Mouse (Mus musculus): Measurements from ENCODE around the gene Pgghg. TPM values are rescaled to one million over a fixed set of nuclear protein-coding genes. Genes with fewer than 3 reads are reported as not detected.
A peak's percentile ranks its signal among the peaks of the same experiment; 100 is the strongest.

Gene Pgghg
- total RNA-seq (2012; rRNA removed): 3.0 and 3.2 TPM in 2 replicates
- 1 to 10 TPM in 1 of 2 experiments, not detected in 1; 7.2 TPM for polyA plus RNA-seq (2012; ENCODE audit: insufficient read depth in 1 of 2, insufficient read length in 2 of 2, low read depth in 1 of 2, low replicate concordance in 2 of 2, missing spikeins in 1 of 2)

DNA sequence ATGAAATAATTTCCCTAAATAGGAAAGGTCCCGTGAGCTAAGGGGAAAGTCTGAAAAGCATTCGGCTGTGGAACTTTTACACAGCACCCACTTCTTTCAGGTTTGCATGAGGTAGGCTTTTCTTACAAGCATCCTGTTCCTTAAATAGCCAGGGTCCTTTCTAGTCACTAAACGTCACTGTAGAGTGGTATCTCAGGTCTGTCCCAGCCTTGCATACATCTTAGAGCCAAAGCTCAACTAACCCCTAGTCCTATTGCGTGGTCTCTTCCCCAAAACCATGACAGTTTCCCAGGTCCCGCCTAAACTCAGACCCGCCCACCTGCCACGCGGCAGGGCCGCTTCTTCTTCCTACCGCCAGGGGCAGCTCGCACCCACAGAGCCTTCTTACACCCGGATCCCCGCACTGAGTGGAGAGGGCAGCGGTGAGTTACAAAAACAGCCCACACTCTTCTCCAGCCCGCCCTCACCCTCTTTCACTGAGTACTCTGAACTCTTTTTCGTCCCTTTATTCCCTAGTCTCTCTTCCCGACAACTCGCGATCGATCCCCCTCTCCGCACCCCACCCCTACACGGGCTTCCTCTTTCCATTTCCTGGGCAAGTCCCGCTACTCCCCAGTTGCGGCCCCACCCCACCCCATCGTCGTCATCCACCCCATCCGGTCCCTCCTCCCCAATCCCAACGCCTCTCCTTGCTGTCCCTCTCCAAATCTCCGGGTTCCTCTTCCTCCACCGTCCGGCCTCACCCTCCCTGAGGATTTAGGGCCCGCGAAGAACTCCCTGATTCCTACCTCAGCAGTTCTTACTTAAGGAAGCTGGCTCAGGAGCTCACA lies at the start of gene Pgghg:
Gene Pgghg (plus strand): TSS at position 170 of the 830 bp plus-strand sequence.
- Histone ChIP-seq H3K9ac (ENCODE audit: control insufficient read depth, low read depth, low read length, poor library complexity, severe bottlenecking) (peak within 1 kb of the TSS; percentile 91), H3K9me3 (replicated peaks; ENCODE audit: insufficient read depth, low read length) (no peaks in the 10 kb centered on the region), H3K4me3 (ENCODE audit: control insufficient read depth in 1 of 2, insufficient read depth in 1 of 2, low read depth in 2 of 2, low read length in 2 of 2) (peak within 1 kb of the TSS; percentile 70 to 75), H3K36me3 (ENCODE audit: control insufficient read depth in 1 of 2, insufficient read depth in 2 of 2, low read length in 2 of 2) (peaks cover 0 to 10% of the 10 kb centered on the region in 2 experiments; a peak in 2 of 4 replicates), H3K79me2 (ENCODE audit: control insufficient read depth, insufficient read depth, low read length, poor library complexity) (peaks cover 1% of the 10 kb centered on the region; the same call in 1 of the 2 replicates), H3K27ac (ENCODE audit: control insufficient read depth, low read depth, low read length) (peak within 1 kb of the TSS; percentile 94), H3K27me3 (ENCODE audit: control insufficient read depth in 1 of 2, insufficient read depth in 2 of 2, low read length in 2 of 2) (peaks cover 3 to 6% of the 10 kb centered on the region in 2 experiments), H3K4me1 (ENCODE audit: control insufficient read depth in 1 of 2, insufficient read depth in 2 of 2, low read length in 2 of 2) (peaks cover 8 to 14% of the 10 kb centered on the region in 2 experiments)
- peak; percentile 95 for DNase-seq (ENCODE audit: low read depth, low spot score)
- peak; percentile 51; the same call in 1 of the 2 replicates for TF ChIP-seq ELF1 (IDR thresholded peaks at IDR 0.05; ENCODE audit: low read depth, low read length)
- TF ChIP-seq BHLHE40 (IDR thresholded peaks at IDR 0.05; ENCODE audit: borderline replicate concordance, low read depth, low read length): no peak
- TF ChIP-seq MEF2A (IDR thresholded peaks at IDR 0.05; ENCODE audit: extremely low read depth, insufficient replicate concordance, low read depth, low read length, poor library complexity, severe bottlenecking): no peak
- no peak for TF ChIP-seq ZC3H11A (IDR thresholded peaks at IDR 0.05; ENCODE audit: low read depth, low read length)
- no peak for TF ChIP-seq CHD2 (IDR thresholded peaks at IDR 0.05; ENCODE audit: low read length)
- TF ChIP-seq ETS1 (IDR thresholded peaks at IDR 0.05; ENCODE audit: low read depth, low read length): 0 out of 2 replicates have a peak, but pooled peaks have one; percentile 6
- peak; percentile 78 to 96; a peak in 3 of 4 replicates for TF ChIP-seq POLR2A (IDR thresholded peaks at IDR 0.05; ENCODE audit: control insufficient read depth in 1 of 2, insufficient read depth in 1 of 2, low read depth in 1 of 2, low read length in 2 of 2, poor library complexity in 1 of 2)
- TF ChIP-seq MYC (IDR thresholded peaks at IDR 0.05; ENCODE audit: low read depth, low read length): peak; percentile 97
- TF ChIP-seq NRF1 (IDR thresholded peaks at IDR 0.05; ENCODE audit: insufficient read depth, low read depth, low read length, poor library complexity, severe bottlenecking): no peak
- peak; percentile 87 for TF ChIP-seq NELFE (IDR thresholded peaks at IDR 0.05; ENCODE audit: low read depth, low read length)
- TF ChIP-seq MAX (IDR thresholded peaks at IDR 0.05; ENCODE audit: low read length): peak; percentile 93
- peak; percentile 22; the same call in 1 of the 2 replicates for TF ChIP-seq SMC3 (IDR thresholded peaks at IDR 0.05; ENCODE audit: low read depth, low read length)
- TF ChIP-seq UBTF (IDR thresholded peaks at IDR 0.05; ENCODE audit: borderline replicate concordance, insufficient read depth, low read depth, low read length): no peak
- peak; percentile 14; the same call in 1 of the 2 replicates for TF ChIP-seq RAD21 (IDR thresholded peaks at IDR 0.05; ENCODE audit: low read depth, low read length)
- peak; percentile 61; the same call in 1 of the 2 replicates for TF ChIP-seq POLR2AphosphoS2 (IDR thresholded peaks at IDR 0.05; ENCODE audit: low read length)
- no peak for TF ChIP-seq TAL1 (IDR thresholded peaks at IDR 0.05; ENCODE audit: low read length)
- TF ChIP-seq ZMIZ1 (IDR thresholded peaks at IDR 0.05; ENCODE audit: low read depth, low read length): peak; percentile 51; the same call in 1 of the 2 replicates
- TF ChIP-seq KAT2A (conservative IDR thresholded peaks at IDR 0.05; ENCODE audit: low read depth, low read length): no peak
- TF ChIP-seq MXI1 (IDR thresholded peaks at IDR 0.05; ENCODE audit: low read depth, low read length): peak; percentile 95
- TF ChIP-seq MYB (IDR thresholded peaks at IDR 0.05; ENCODE audit: low read depth, low read length): no peak
- no peak for TF ChIP-seq GABPA (IDR thresholded peaks at IDR 0.05; ENCODE audit: low read depth, low read length)
- 0 out of 2 replicates have a peak, but pooled peaks have one; percentile 16 for TF ChIP-seq RCOR1 (IDR thresholded peaks at IDR 0.05; ENCODE audit: low read depth, low read length)
- no peak for TF ChIP-seq GATA1 (IDR thresholded peaks at IDR 0.05; ENCODE audit: low read depth, low read length)
- TF ChIP-seq EP300 (IDR thresholded peaks at IDR 0.05; ENCODE audit: low read depth in 1 of 2, low read length in 2 of 2): peak in 1 of 2 experiments; percentile 4; a peak in 2 of 4 replicates
- no peak for TF ChIP-seq ZKSCAN1 (IDR thresholded peaks at IDR 0.05; ENCODE audit: low read depth, low read length)
- no peak for TF ChIP-seq USF2 (IDR thresholded peaks at IDR 0.05; ENCODE audit: borderline replicate concordance in 1 of 2, insufficient read depth in 1 of 2, low read depth in 1 of 2, low read length in 2 of 2)
- TF ChIP-seq SIN3A (IDR thresholded peaks at IDR 0.05; ENCODE audit: low read length): peak; percentile 92
- peak; percentile 42; the same call in 1 of the 2 replicates for TF ChIP-seq TCF12 (IDR thresholded peaks at IDR 0.05; ENCODE audit: low read depth, low read length)
- no peak for TF ChIP-seq CHD1 (IDR thresholded peaks at IDR 0.05; ENCODE audit: low read depth, low read length)
- peak; percentile 64 for TF ChIP-seq TBP (IDR thresholded peaks at IDR 0.05; ENCODE audit: low read depth, low read length)
- no peak for TF ChIP-seq MAFK (IDR thresholded peaks at IDR 0.05; ENCODE audit: borderline replicate concordance, low read depth, low read length)
- TF ChIP-seq JUND (IDR thresholded peaks at IDR 0.05; ENCODE audit: low read depth, low read length): no peak
- TF ChIP-seq HCFC1 (IDR thresholded peaks at IDR 0.05; ENCODE audit: low read depth, low read length): peak; percentile 69
- peak; percentile 78 for TF ChIP-seq MAZ (IDR thresholded peaks at IDR 0.05; ENCODE audit: low read depth, low read length)

Data from MEL (cell line).